Mouse (Mus musculus) cerebellum, adult 18-20 months (tissue): ENCODE results near the gene Notum.

Experiments
- DNase-seq, 2 experiments: peaks; one replicate each; pipeline ENCODE4 v3.0.0; 2021

The Notum gene

DNA sequence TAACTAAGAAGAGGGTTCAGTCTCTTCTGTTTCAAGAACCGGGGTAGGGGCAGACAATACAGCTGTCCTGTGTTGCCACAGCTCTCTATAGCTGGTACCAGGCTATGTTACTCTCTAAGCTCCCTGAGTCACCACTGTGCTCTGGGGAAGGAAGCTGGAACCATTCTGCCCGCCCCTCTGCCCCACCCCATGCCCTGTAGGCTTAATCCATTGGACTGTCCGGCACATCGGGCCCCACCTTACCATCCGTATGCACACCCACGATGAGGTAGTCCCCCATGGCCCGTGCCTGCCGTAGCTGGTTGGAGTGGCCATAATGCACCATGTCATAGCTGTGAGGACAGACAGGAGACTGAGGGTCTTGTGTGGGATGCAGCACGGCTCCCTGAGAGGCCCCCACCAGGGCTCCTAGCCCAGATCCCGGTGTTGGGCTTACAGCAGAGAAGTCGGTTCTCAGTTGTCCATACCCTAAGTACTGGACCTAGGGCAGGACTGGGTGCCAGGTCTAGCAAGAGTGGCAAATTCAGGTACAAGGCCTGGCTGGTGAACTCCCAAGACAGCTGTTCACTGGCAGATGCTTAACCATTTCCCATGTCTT is 45.3 kb downstream of the Notum start:
- peak in 1 of 2 experiments; percentile 20 for DNase-seq

DNA sequence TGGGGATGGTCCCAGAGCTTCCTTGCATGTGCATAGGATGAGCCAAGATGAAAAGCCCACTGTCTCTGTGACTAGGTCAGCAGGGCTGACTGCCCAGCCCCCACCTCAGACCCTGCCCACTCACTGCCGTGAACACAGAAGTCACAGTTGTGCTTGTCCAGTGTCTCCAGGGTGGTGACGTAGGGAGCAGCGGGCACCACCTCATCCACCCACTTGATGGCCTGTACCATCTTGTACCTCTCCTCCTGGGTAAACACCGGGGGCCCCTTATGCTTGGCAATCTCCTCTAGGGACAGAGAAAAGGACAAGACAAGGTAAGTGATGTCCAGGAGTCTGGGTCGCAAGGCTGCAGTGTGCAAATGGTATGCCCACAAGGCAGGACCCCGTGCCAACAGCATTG is 45.8 kb downstream of the Notum start:
- peak in 1 of 2 experiments; percentile 22 for DNase-seq

DNA sequence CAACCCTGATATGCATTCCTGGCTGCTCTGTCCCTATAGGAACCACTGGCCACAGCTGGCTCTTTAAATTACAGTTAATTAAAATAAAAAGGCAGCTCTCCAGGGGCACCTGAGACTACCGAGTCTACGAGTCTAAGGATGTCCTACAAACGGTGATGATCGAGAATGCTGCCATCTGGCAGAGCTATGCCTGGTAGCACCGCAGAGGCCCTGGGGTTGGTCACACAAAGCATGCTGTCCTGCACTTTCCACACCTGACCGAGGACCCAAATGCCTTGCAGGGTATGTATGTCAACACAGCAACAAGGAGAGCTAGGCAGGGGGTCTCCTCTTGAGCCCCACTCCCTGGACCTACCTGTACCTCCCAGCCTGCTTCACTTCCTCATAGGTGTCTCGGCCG is 47.0 kb downstream of the Notum start:
- peak in 1 of 2 experiments; percentile 33 for DNase-seq

DNA sequence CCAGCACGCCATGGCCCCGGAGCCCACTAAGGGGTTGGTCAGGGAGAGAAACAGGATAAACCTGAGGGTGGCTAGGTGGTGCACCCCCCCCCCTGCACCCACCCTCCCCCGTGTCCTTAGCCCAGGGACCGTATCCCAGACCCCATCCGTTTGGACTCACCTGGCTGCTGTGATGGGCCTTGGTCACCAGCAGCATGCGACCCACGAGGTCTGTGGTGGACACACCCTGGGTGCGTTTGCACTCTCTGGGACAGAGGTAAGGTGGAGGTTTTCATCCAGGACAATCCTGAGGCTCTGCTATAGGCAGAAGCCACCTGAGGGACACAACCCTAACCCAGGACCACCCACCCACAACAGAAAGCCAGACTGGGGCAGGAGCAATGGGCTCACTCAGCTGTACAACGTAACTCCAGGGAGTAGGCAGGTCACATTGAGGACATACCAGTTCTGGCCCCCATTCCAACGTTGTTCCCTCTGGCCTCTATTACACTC is 47.4 kb downstream of the Notum start:
- peak in 1 of 2 experiments; percentile 19 for DNase-seq

DNA sequence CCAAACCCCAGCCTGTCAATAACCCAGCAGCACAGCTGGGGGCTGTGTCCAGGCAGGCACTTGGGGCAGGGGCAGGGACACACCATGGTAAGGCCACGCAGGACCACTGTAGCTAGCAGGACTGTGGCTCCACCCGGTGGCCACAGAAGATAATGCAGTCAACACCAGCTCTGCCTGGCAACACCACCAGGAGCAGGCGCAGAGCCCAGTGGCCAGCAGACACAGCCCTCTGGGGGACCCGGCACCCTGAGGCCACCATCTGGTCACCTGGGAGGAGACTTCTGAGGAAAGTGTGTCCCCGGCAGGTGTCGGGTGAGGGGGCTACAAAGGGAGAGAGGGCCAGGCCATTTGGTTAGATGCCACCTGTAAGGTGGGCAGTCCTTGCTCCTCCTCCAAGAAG is 48.2 kb downstream of the Notum start:
- DNase-seq = peak; percentile 91 to 95

DNA sequence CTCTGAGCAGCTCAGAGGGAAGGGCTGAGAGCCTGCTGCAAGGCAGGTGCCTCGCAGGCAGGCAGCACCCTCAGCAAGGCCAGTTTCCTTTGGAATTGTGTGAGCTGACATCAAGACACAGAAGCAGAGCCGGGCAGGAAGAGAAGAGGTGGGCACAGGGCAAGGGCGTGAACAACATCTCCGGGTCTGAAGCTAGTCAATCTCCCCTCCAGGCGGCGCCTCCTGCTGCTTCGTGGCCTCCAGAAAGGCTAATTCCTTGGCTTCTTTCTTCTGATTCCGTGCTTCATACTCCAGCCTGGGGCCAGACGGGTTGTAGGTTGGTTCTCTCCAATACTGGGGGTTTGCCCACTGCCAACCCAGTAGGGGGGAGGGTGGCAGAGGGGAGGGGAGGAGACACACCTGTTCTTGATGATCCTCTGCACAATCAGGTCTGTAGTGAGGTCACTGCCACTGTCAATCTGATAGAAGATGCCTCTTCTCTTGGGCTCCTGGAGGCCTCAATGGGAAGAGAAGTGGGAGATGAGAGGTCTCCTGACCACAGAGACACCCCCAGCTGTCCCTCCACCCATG is 50.4 kb downstream of the Notum start:
- no peak for DNase-seq

DNA sequence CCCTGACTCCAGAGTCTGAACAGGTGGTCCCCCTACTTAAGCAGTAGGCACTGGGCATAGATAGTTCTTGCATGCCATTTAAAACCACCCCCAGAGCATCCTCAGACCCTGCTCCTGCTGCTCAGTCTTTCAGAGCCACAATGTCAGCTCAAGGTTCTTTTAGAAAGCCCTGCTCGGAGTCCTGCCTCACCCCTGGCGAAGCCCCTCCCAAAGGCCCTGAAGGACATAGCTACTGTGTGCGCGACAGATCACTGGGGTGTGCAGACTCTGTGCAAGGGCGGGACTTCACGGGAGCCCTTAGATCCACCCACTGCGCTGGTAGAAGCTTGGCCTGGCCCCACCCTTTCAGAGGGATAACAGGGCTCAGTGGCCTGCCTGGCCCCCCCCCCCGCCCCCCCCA is 51.7 kb downstream of the Notum start:
- DNase-seq = no peak

DNA sequence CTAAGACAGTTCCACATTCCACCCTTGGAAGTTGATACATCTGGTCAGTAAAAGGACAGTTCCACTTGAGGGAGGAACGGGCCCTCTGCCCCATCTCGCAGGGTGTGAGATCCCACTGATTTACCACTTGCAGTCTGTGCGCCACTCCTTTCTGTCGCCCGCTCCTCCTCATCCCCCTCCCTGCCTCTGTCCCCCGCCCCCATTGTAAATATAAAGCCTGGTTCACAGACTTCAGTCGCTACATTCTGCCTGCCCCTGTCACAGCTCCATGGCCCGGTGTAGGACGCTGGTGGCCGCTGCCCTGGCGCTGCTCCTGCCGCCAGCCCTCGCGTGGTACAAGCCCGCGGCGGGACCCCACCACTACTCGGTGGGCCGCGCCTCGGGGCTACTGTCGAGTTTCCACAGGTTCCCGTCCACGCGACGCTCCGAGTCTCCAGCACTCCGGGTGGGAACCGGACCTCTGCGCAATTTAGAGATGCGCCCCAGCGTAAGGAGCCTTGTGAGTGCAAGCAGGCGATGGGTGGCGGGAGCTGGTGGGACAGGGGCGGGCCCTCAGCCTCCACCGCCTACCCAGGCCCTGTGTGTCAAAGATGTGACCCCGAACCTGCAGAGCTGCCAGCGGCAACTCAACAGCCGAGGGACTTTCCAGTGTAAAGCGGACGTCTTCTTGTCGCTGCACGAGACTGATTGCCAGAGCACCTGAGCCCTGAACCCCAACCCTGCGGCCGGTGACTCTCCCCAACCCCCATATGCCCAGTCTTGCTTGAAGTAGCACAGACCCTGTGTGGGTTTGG is 52.5 kb downstream of the Notum start, which contains the start of gene Npb:
Npb (plus strand) TSS at position 237 of the 794 bp plus-strand sequence.
- no peak for DNase-seq

DNA sequence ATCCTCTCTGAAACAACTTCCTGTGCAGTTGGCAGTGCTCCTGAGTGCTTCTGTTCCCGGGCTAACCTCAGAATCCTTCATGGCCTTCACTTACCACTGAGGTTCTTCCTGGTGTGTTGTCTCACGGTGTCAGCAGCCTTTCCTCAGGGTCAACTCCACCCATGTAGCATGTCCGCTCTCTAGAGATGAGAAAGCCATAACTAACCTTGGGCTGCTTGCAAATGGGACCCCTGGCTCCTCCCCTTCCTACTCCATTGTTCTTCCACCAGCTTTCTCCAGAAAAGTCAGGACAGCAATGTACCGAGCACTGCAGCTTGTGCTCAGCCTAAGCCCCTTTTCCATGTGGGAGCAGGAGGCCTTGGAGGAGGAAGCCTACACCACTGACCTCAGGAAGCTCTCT is 54.2 kb downstream of the Notum start:
- DNase-seq = no peak

DNA sequence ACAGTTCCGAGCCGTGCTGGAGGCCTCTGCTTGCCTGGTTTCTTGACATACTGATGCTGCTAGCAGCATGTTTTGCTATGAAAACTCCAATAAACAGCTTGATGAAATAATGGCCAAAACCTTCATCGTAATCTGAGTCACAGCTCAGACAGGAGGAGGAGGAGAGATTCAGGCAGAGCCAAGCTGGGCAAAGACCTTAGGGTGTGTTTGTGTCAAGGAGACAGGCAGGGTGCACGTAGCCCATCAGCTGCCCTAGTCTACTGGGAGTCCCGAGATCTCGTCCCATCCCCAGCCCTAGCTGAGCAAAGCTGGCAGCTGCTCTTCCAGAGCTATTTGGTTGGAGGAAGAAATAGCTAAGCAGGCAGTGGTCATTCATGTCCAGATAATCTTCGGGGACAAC is 55.3 kb downstream of the Notum start:
- DNase-seq = no peak
